In the genomic region with DNA sequence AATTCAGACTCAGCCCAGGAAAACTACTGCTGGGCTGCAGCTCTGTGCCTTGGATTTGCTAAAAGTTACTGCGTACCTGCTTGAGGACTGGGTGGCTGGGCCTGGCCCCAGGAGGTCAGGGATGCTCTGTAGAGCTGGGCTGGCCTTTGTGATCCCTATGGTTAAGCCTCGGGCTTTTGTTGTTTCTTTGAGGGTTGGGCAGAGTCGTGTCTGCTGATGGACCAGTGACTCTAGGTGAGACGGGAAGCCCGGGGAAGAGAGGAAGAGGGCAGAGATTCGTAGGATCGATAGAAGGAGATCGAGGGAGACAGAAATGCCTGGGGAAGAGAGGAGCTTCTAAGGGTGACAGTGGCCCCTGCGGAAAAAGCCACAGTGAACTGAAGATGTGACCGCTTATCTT, we compare ENCODE assay signal across 8 mouse cellular contexts. TPM values are rescaled to one million over a fixed set of nuclear protein-coding genes. Genes with fewer than 3 reads are reported as not detected.
A peak's percentile ranks its signal among the peaks of the same experiment; 100 is the strongest.
DNase-seq lines count a peak whose midpoint lies in the region; ATAC-seq lines count a peak whose summit lies in the region.

TSS of gene D2hgdh (plus strand) at position 301 of the 400 bp plus-strand sequence.

- H3K4me2 ChIP-seq in embryonic facial prominence, embryonic 15.5 days (replicated peaks): peak within 1 kb of the TSS; percentile 81
- peak within 1 kb of the TSS; percentile 85 for H3K4me2 ChIP-seq in heart, embryonic 16.5 days (ENCODE audit: low read depth, low read length)
- peak within 1 kb of the TSS; percentile 80 for H3K4me2 ChIP-seq in limb, embryonic 11.5 days (ENCODE audit: low read depth, severe bottlenecking)
- H3K4me2 ChIP-seq in neural tube, embryonic 13.5 days: peak within 1 kb of the TSS; percentile 81

- H3K27ac ChIP-seq in embryonic facial prominence, embryonic 15.5 days (replicated peaks): peak within 1 kb of the TSS; percentile 98
- peak within 1 kb of the TSS; percentile 91 for H3K27ac ChIP-seq in heart, embryonic 16.5 days (ENCODE audit: low read length)
- peak within 1 kb of the TSS; percentile 84 for H3K27ac ChIP-seq in limb, embryonic 11.5 days (replicated peaks; ENCODE audit: low read depth, low read length)
- H3K27ac ChIP-seq in neural tube, embryonic 13.5 days (replicated peaks): peak within 1 kb of the TSS; percentile 95

- ATAC-seq in cerebellum, adult (ENCODE audit: insufficient number of reproducible peaks, low FRiP score, low TSS enrichment): peak; percentile 0; the same call in 1 of the 2 replicates
- peak; percentile 22 for ATAC-seq in CD4-positive, CD25-positive, alpha-beta regulatory T cell, adult 4 months
- ATAC-seq in embryonic facial prominence, embryonic 15.5 days (ENCODE audit: insufficient number of reproducible peaks, low FRiP score, low TSS enrichment, low read depth): peak; percentile 8; the same call in 1 of the 2 replicates
- no peak for ATAC-seq in heart, embryonic 16.5 days (replicated peaks; ENCODE audit: extremely low read depth, insufficient read depth, low FRiP score)
- peak; percentile 5; the same call in 1 of the 2 replicates for ATAC-seq in limb, embryonic 11.5 days (ENCODE audit: insufficient number of reproducible peaks, low FRiP score, low TSS enrichment, low read depth)
- peak; percentile 29 for ATAC-seq in neural tube, embryonic 13.5 days (ENCODE audit: low read depth)

- H3K27me3 ChIP-seq in embryonic facial prominence, embryonic 15.5 days: no peaks in the 10 kb centered on the region
- H3K27me3 ChIP-seq in heart, embryonic 16.5 days (ENCODE audit: control insufficient read depth, insufficient read depth, low read length): no peaks in the 10 kb centered on the region
- no peaks in the 10 kb centered on the region for H3K27me3 ChIP-seq in limb, embryonic 11.5 days (ENCODE audit: control insufficient read depth, insufficient read depth, low read length)
- H3K27me3 ChIP-seq in neural tube, embryonic 13.5 days: no peaks in the 10 kb centered on the region

- H3K36me3 ChIP-seq in embryonic facial prominence, embryonic 15.5 days: peaks cover 19% of the 10 kb centered on the region
- H3K36me3 ChIP-seq in heart, embryonic 16.5 days (ENCODE audit: control insufficient read depth, insufficient read depth): peaks cover 8% of the 10 kb centered on the region
- H3K36me3 ChIP-seq in limb, embryonic 11.5 days (ENCODE audit: control insufficient read depth, insufficient read depth, low read length): peaks cover 4% of the 10 kb centered on the region; the same call in 1 of the 2 replicates
- H3K36me3 ChIP-seq in neural tube, embryonic 13.5 days: peaks cover 24% of the 10 kb centered on the region

- 8% methylated on average over 10 of the region's 10 CpGs for WGBS in embryonic facial prominence, embryonic 15.5 days
- WGBS in heart, embryonic 16.5 days: 10% methylated on average over 10 of the region's 10 CpGs
- WGBS in limb, embryonic 11.5 days: 9% methylated on average over 10 of the region's 10 CpGs
- WGBS in neural tube, embryonic 13.5 days: 3% methylated on average over 10 of the region's 10 CpGs

- peak within 1 kb of the TSS; percentile 51 for H3K9ac ChIP-seq in embryonic facial prominence, embryonic 15.5 days
- H3K9ac ChIP-seq in heart, embryonic 16.5 days (ENCODE audit: low read length): peak within 1 kb of the TSS; percentile 80
- peak within 1 kb of the TSS; percentile 76 for H3K9ac ChIP-seq in limb, embryonic 11.5 days (ENCODE audit: low read length)
- H3K9ac ChIP-seq in neural tube, embryonic 13.5 days: peak within 1 kb of the TSS; percentile 73

- DNase-seq in cerebellum, postnatal 10 days: no peak
- no peak for DNase-seq in limb, embryonic 11.5 days (ENCODE audit: low spot score)
- DNase-seq in ovary, postnatal 14 days (ENCODE audit: low spot score): no peak

- H3K9me3 ChIP-seq in embryonic facial prominence, embryonic 15.5 days (replicated peaks): no peaks in the 10 kb centered on the region
- H3K9me3 ChIP-seq in heart, embryonic 16.5 days (replicated peaks; ENCODE audit: control insufficient read depth, low read length): no peaks in the 10 kb centered on the region
- H3K9me3 ChIP-seq in limb, embryonic 11.5 days (ENCODE audit: control insufficient read depth, low read length): no peaks in the 10 kb centered on the region
- H3K9me3 ChIP-seq in neural tube, embryonic 13.5 days: no peaks in the 10 kb centered on the region

- H3K4me1 ChIP-seq in embryonic facial prominence, embryonic 15.5 days: peaks cover 13% of the 10 kb centered on the region
- H3K4me1 ChIP-seq in heart, embryonic 16.5 days (ENCODE audit: control insufficient read depth, insufficient read depth, low read length): peaks cover 12% of the 10 kb centered on the region
- 0 out of 2 replicates have a peak, but pooled peaks cover 6% of the 10 kb centered on the region for H3K4me1 ChIP-seq in limb, embryonic 11.5 days (ENCODE audit: control insufficient read depth, insufficient read depth, low read length)
- H3K4me1 ChIP-seq in neural tube, embryonic 13.5 days (replicated peaks): peaks cover 18% of the 10 kb centered on the region

- peak within 1 kb of the TSS; percentile 60 for H3K4me3 ChIP-seq in embryonic facial prominence, embryonic 15.5 days (replicated peaks)
- H3K4me3 ChIP-seq in heart, embryonic 16.5 days (ENCODE audit: low read length): peak within 1 kb of the TSS; percentile 66
- H3K4me3 ChIP-seq in limb, embryonic 11.5 days (ENCODE audit: low read depth, low read length): peak within 1 kb of the TSS; percentile 50
- H3K4me3 ChIP-seq in neural tube, embryonic 13.5 days: peak within 1 kb of the TSS; percentile 50

RNA-seq across cellular contexts. Expression of gene D2hgdh, which starts in this region (rescaled TPM):
- 10 to 100 TPM; 24.5 to 37.2 TPM for polyA plus RNA-seq in CD4-positive, CD25-positive, alpha-beta regulatory T cell, adult 4 months (2017; shearing (Covaris generic))
- 18.5 and 18.8 TPM in 2 replicates for polyA plus RNA-seq in embryonic facial prominence, embryonic 15.5 days (2015; fragmentation: Nextera tagmentation; extraction: Ambion mirVana)
- 17.9 and 18.5 TPM in 2 replicates for polyA plus RNA-seq in heart, embryonic 16.5 days (2015; fragmentation: Nextera tagmentation; extraction: Ambion mirVana)
- polyA plus RNA-seq in limb, embryonic 11.5 days (2014; fragmentation: Nextera tagmentation; extraction: Ambion mirVana): 10.0 and 11.7 TPM in 2 replicates
- 18.4 and 18.9 TPM in 2 replicates for polyA plus RNA-seq in neural tube, embryonic 13.5 days (2015; fragmentation: Nextera tagmentation; extraction: Ambion mirVana)
